Mouse (Mus musculus): ENCODE measurements at regions not wholly inside any gene's neighbourhood (a gene's known extent, or its start where the extent isn't known, plus 50 kb on each side); places are given as distances from the start of the nearest gene placed in this dataset.

- TF ChIP-seq MAZ (IDR thresholded peaks at IDR 0.05; ENCODE audit: low read depth, low read length) = peak; percentile 99
- TF ChIP-seq JUN (IDR thresholded peaks at IDR 0.05; ENCODE audit: insufficient read depth, low read depth, low read length) = peak; percentile 86
- peak; percentile 94 for TF ChIP-seq ETS1 (conservative IDR thresholded peaks at IDR 0.05; ENCODE audit: low read depth, low read length)
- no peak for TF ChIP-seq ZKSCAN1 (IDR thresholded peaks at IDR 0.05; ENCODE audit: borderline replicate concordance, low read depth, low read length)
- no peak for TF ChIP-seq POLR2A (IDR thresholded peaks at IDR 0.05; ENCODE audit: low read depth, low read length)
- peak; percentile 78; the same call in 1 of the 2 replicates for TF ChIP-seq JUND (conservative IDR thresholded peaks at IDR 0.05; ENCODE audit: low read depth, low read length)
- TF ChIP-seq MXI1 (IDR thresholded peaks at IDR 0.05; ENCODE audit: low read depth, low read length) = no peak
- TF ChIP-seq SIN3A (IDR thresholded peaks at IDR 0.05; ENCODE audit: low read length) = peak; percentile 90; the same call in 1 of the 2 replicates
- TF ChIP-seq USF2 (conservative IDR thresholded peaks at IDR 0.05; ENCODE audit: low read depth, low read length) = no peak; the same call in 1 of the 2 replicates
- 0 out of 2 replicates have a peak, but pooled peaks have one; percentile 31 for TF ChIP-seq HCFC1 (IDR thresholded peaks at IDR 0.05; ENCODE audit: low read depth, low read length)
- TF ChIP-seq NELFE (IDR thresholded peaks at IDR 0.05; ENCODE audit: low read depth, low read length) = no peak
- no peak for TF ChIP-seq CTCF (conservative IDR thresholded peaks at IDR 0.05 in 1 of 2, IDR thresholded peaks at IDR 0.05 in 1 of 2; ENCODE audit: low read depth in 2 of 2, low read length in 2 of 2)
- TF ChIP-seq CHD1 (IDR thresholded peaks at IDR 0.05; ENCODE audit: low read depth, low read length) = no peak; the same call in 1 of the 2 replicates
- peak; percentile 23; the same call in 1 of the 2 replicates for TF ChIP-seq ZNF384 (IDR thresholded peaks at IDR 0.05; ENCODE audit: low read depth, low read length)
- no peak for TF ChIP-seq KAT2A (IDR thresholded peaks at IDR 0.05; ENCODE audit: insufficient replicate concordance, low read length)
- no peak for TF ChIP-seq ELF1 (IDR thresholded peaks at IDR 0.05; ENCODE audit: low read depth, low read length)
- TF ChIP-seq ZMIZ1 (IDR thresholded peaks at IDR 0.05; ENCODE audit: low read depth, low read length) = no peak
- TF ChIP-seq MAX (IDR thresholded peaks at IDR 0.05; ENCODE audit: low read length) = no peak
- no peak for TF ChIP-seq E2F4 (IDR thresholded peaks at IDR 0.05; ENCODE audit: insufficient replicate concordance, low read depth, low read length)
- no peak for TF ChIP-seq UBTF (IDR thresholded peaks at IDR 0.05; ENCODE audit: low read depth, low read length)
Observed at GRCm38 (mm10) chr3:21987455-21988009, 88.9 kb upstream of the Tbl1xr1 start (continued).

DNA sequence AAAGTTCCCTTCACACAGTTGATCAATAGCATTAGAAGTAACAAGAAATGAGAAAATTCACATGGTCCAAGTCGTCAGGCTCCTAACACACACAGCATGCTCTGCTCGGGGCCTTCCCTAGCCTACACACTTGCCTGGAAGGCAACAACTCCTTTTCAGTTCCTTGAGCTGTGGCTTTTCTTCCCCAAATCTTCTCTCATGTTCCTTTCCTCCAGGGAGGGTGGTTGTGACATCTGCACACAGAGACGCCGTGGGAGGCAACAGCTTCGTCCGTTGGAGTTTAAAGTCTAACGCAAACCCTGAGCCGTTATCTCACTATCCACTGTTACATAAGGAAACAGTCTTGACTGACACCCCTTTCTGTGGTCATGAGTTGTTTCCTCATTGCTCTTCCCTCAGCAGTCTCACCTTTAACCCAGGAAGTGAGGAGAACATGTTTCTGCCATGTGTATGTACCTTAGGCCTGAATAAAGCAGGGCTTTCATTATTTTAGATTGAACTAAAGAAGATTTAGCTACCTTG is 88.4 kb upstream of the Tbl1xr1 start:
- dilution Hi-C loops (cut with MboI; ENCODE audit: extremely low pct_ligation_motif_present, extremely low pct_unique_long_range_greater_than_20kb, low sequenced_read_pairs) = no loop called here
- peak overlapping the region; percentile 86 for H3K4me2 ChIP-seq (ENCODE audit: insufficient read depth, low read depth, poor library complexity, severe bottlenecking)
- DNase-seq (ENCODE audit: extremely low read depth) = peak; percentile 90

More for the DNA sequence above, 88.4 kb upstream of the Tbl1xr1 start:
- Histone ChIP-seq H3K4me3 (replicated peaks in 1 of 3; ENCODE audit: low read depth in 2 of 3, low read length in 2 of 3, poor library complexity in 1 of 3) (no peak overlapping the region), H3K27me3 (replicated peaks) (no peaks in the 10 kb centered on the region), H3K27ac (ENCODE audit: insufficient read depth, low read depth) (peak overlapping the region; percentile 89), H3K36me3 (replicated peaks in 1 of 2; ENCODE audit: control insufficient read depth in 1 of 2, insufficient read depth in 1 of 2, low read length in 1 of 2) (no peaks in the 10 kb centered on the region), H3K9ac (ENCODE audit: insufficient read depth, low read depth) (0 out of 2 replicates have a peak overlapping the region, but pooled peaks have one; percentile 13), H3K9me3 (replicated peaks; ENCODE audit: low read length) (no peaks in the 10 kb centered on the region), H3K4me1 (ENCODE audit: control insufficient read depth in 1 of 2, insufficient read depth in 2 of 2) (peaks cover 29 to 92% of the 10 kb centered on the region in 2 experiments), H3K79me2 (replicated peaks; ENCODE audit: control insufficient read depth, extremely low read depth, insufficient read depth, poor library complexity, severe bottlenecking) (no peaks in the 10 kb centered on the region)
- in situ Hi-C loops (cut with MboI; ENCODE audit: low pct_ligation_motif_present, low pct_unique_long_range_greater_than_20kb, low sequenced_read_pairs) = loop anchor here (5.0 kb wide), 1 partner anchor 84 kb away; no protein-coding TSS in a partner anchor
- TF ChIP-seq ETS1 (conservative IDR thresholded peaks at IDR 0.05; ENCODE audit: low read depth, low read length) (peak; percentile 18), ELF1 (IDR thresholded peaks at IDR 0.05; ENCODE audit: low read depth, low read length) (peak; percentile 62; the same call in 1 of the 2 replicates), TCF12 (IDR thresholded peaks at IDR 0.05; ENCODE audit: low read depth, low read length) (peak; percentile 55; the same call in 1 of the 2 replicates), EP300 (IDR thresholded peaks at IDR 0.05; ENCODE audit: low read length) (peak; percentile 84), CHD1 (IDR thresholded peaks at IDR 0.05; ENCODE audit: low read depth, low read length) (0 out of 2 replicates have a peak, but pooled peaks have one; percentile 83), SIN3A (IDR thresholded peaks at IDR 0.05; ENCODE audit: low read length) (peak; percentile 82), KAT2A (IDR thresholded peaks at IDR 0.05; ENCODE audit: insufficient replicate concordance, low read length) (0 out of 2 replicates have a peak, but pooled peaks have one; percentile 49), ZMIZ1 (IDR thresholded peaks at IDR 0.05; ENCODE audit: low read depth, low read length) (no peak), E2F4 (IDR thresholded peaks at IDR 0.05; ENCODE audit: insufficient replicate concordance, low read depth, low read length) (0 out of 2 replicates have a peak, but pooled peaks have one; percentile 29), ZKSCAN1 (IDR thresholded peaks at IDR 0.05; ENCODE audit: borderline replicate concordance, low read depth, low read length) (no peak), MXI1 (IDR thresholded peaks at IDR 0.05; ENCODE audit: low read depth, low read length) (0 out of 2 replicates have a peak, but pooled peaks have one; percentile 43), HCFC1 (IDR thresholded peaks at IDR 0.05; ENCODE audit: low read depth, low read length) (no peak), MYC (IDR thresholded peaks at IDR 0.05; ENCODE audit: low read depth, low read length) (peak; percentile 70), TBP (conservative IDR thresholded peaks at IDR 0.05; ENCODE audit: low read depth, low read length) (no peak), RCOR1 (conservative IDR thresholded peaks at IDR 0.05; ENCODE audit: low read depth, low read length) (no peak; the same call in 1 of the 2 replicates), CHD2 (IDR thresholded peaks at IDR 0.05; ENCODE audit: low read length) (peak; percentile 78), POLR2AphosphoS2 (IDR thresholded peaks at IDR 0.05; ENCODE audit: low read depth, low read length) (no peak), JUN (IDR thresholded peaks at IDR 0.05; ENCODE audit: insufficient read depth, low read depth, low read length) (no peak; the same call in 1 of the 2 replicates), MAX (IDR thresholded peaks at IDR 0.05; ENCODE audit: low read length) (peak; percentile 63), JUND (conservative IDR thresholded peaks at IDR 0.05; ENCODE audit: low read depth, low read length) (no peak; the same call in 1 of the 2 replicates), BHLHE40 (IDR thresholded peaks at IDR 0.05; ENCODE audit: low read depth, low read length) (peak; percentile 16; the same call in 1 of the 2 replicates), RAD21 (IDR thresholded peaks at IDR 0.05; ENCODE audit: low read depth, low read length) (no peak; the same call in 1 of the 2 replicates), SMC3 (IDR thresholded peaks at IDR 0.05; ENCODE audit: low read depth, low read length) (peak; percentile 3; the same call in 1 of the 2 replicates), CTCF (conservative IDR thresholded peaks at IDR 0.05 in 1 of 2, IDR thresholded peaks at IDR 0.05 in 1 of 2; ENCODE audit: low read depth in 2 of 2, low read length in 2 of 2) (no peak), MAFK (IDR thresholded peaks at IDR 0.05; ENCODE audit: insufficient replicate concordance, low read length) (peak; percentile 28; the same call in 1 of the 2 replicates)

Data from CH12.LX (cell line).